ENCODE assay signal across 21 mouse cellular contexts in genomic region chr4:116666625-116667024, GRCm38 (mm10). TPM values are rescaled to one million over a fixed set of nuclear protein-coding genes. Genes with fewer than 3 reads are reported as not detected.
A peak's percentile ranks its signal among the peaks of the same experiment; 100 is the strongest.
DNase-seq lines count a peak whose midpoint lies in the region; ATAC-seq and TF ChIP-seq lines count a peak whose summit lies in the region.
"Had no signal": no experiment of that assay in that cellular context is flagged by ENCODE, and none has a peak within 500 bp of the region (broad histone marks: within the 10 kb centered on the region; RNA-seq: fewer than 3 reads in every experiment).

No protein-coding gene starts in this region.

- DNase-seq in 3134 (ENCODE audit: extremely low read depth, insufficient read length, low spot score) (peak; percentile 20), 416B (ENCODE audit: low read depth) (peak; percentile 42)
- DNase-seq in layer of hippocampus, adult 11-12 months (ENCODE audit: low spot score) = no peak
- DNase-seq: adrenal gland, adult 8-10 months; cerebellum, adult 2 months; cerebellum, postnatal 10 days; embryo, embryonic 11 days; gastrocnemius, postnatal 14 days; heart, postnatal 36 days; kidney, adult 2 months had no signal

- no peak overlapping the region for H3ac ChIP-seq in myocyte (ENCODE audit: control insufficient read depth, insufficient read length)

- H3K36me3 ChIP-seq in myocyte (ENCODE audit: control insufficient read depth, insufficient read depth) = no peaks in the 10 kb centered on the region
- no peaks in the 10 kb centered on the region for H3K36me3 ChIP-seq in intestine, embryonic 16.5 days (ENCODE audit: control insufficient read depth, insufficient read depth, low read length)
- H3K36me3 ChIP-seq: embryonic facial prominence, embryonic 15.5 days; forebrain, embryonic 10.5 days; G1E; heart, embryonic 12.5 days; hindbrain, embryonic 15.5 days had no signal

- 68% methylated on average over 4 of the region's 4 CpGs for WGBS in intestine, embryonic 16.5 days

- H3K79me2 ChIP-seq in myocyte (ENCODE audit: control insufficient read depth, insufficient read depth) = no peaks in the 10 kb centered on the region

- ATAC-seq in intestine, embryonic 16.5 days = no peak
- no peak for ATAC-seq in monocyte, adult 5-6 weeks (replicated peaks; ENCODE audit: insufficient number of reproducible peaks, low FRiP score, low TSS enrichment, poor library complexity, severe bottlenecking)
- ATAC-seq: forebrain, embryonic 14.5 days had no signal

- H3K9ac ChIP-seq in intestine, embryonic 16.5 days (ENCODE audit: low read depth, low read length) = no peak overlapping the region
- H3K9ac ChIP-seq: embryonic facial prominence, embryonic 15.5 days; heart, embryonic 12.5 days; hindbrain, embryonic 15.5 days had no signal

- no peaks in the 10 kb centered on the region for H3K27me3 ChIP-seq in myocyte (ENCODE audit: control insufficient read depth, insufficient read depth, insufficient read length)
- H3K27me3 ChIP-seq in intestine, embryonic 16.5 days (replicated peaks; ENCODE audit: control insufficient read depth, insufficient read depth, low read length) = no peaks in the 10 kb centered on the region
- H3K27me3 ChIP-seq: embryonic facial prominence, embryonic 15.5 days; heart, embryonic 12.5 days; hindbrain, embryonic 15.5 days had no signal

- H3K9me3 ChIP-seq in intestine, embryonic 16.5 days (ENCODE audit: control insufficient read depth, low read length) = no peaks in the 10 kb centered on the region
- H3K9me3 ChIP-seq: embryonic facial prominence, embryonic 15.5 days; forebrain, embryonic 10.5 days; G1E; heart, embryonic 12.5 days; hindbrain, embryonic 15.5 days had no signal

- H3K27ac ChIP-seq in bone marrow macrophage, adult 2 months (ENCODE audit: insufficient read depth, low read depth, low read length) = peak overlapping the region; percentile 100
- H3K27ac ChIP-seq in intestine, embryonic 16.5 days (ENCODE audit: low read length) = no peak overlapping the region
- H3K27ac ChIP-seq: embryonic facial prominence, embryonic 15.5 days; forebrain, embryonic 10.5 days; hindbrain, embryonic 15.5 days had no signal

- H3K4me2 ChIP-seq in myocyte (ENCODE audit: low read depth) = peak overlapping the region; percentile 26
- no peak overlapping the region for H3K4me2 ChIP-seq in intestine, embryonic 16.5 days (ENCODE audit: low read depth, low read length)
- H3K4me2 ChIP-seq: embryonic facial prominence, embryonic 15.5 days; heart, embryonic 12.5 days; hindbrain, embryonic 15.5 days had no signal

- no peak for TF ChIP-seq CTCF in bone marrow macrophage, adult 2 months (IDR thresholded peaks at IDR 0.05; ENCODE audit: low read depth, low read length)

- no peak overlapping the region for H3K4me3 ChIP-seq in bone marrow macrophage, adult 2 months (ENCODE audit: insufficient read depth, low read length)
- H3K4me3 ChIP-seq in myocyte = no peak overlapping the region
- H3K4me3 ChIP-seq in intestine, embryonic 16.5 days (ENCODE audit: low read length) = no peak overlapping the region
- H3K4me3 ChIP-seq: embryonic facial prominence, embryonic 15.5 days; erythroblast, embryonic 14.5 days; forebrain, embryonic 10.5 days; heart, embryonic 12.5 days; hindbrain, embryonic 15.5 days had no signal

- TF ChIP-seq POLR2A in bone marrow macrophage, adult 2 months (IDR thresholded peaks at IDR 0.05; ENCODE audit: borderline replicate concordance, low read depth, low read length) = no peak
- TF ChIP-seq POLR2A in myocyte (IDR thresholded peaks at IDR 0.05; ENCODE audit: insufficient read length, low read depth) = no peak

- H3K4me1 ChIP-seq in bone marrow macrophage, adult 2 months (ENCODE audit: control insufficient read depth, insufficient read depth, low read length) = peaks cover 47% of the 10 kb centered on the region
- H3K4me1 ChIP-seq in intestine, embryonic 16.5 days (ENCODE audit: control insufficient read depth, insufficient read depth, low read length) = no peaks in the 10 kb centered on the region; the same call in 1 of the 2 replicates
- H3K4me1 ChIP-seq: embryonic facial prominence, embryonic 15.5 days; forebrain, embryonic 10.5 days; heart, embryonic 12.5 days; hindbrain, embryonic 15.5 days had no signal

TF ChIP-seq in myocyte, 11 proteins besides CTCF, POLR2A, EP300 and RAD21:
- peak in 2 of 3 experiments; percentile 81 to 85 for TF ChIP-seq MYOG (IDR thresholded peaks at IDR 0.05; ENCODE audit: control insufficient read depth in 1 of 3, insufficient read depth in 1 of 3, insufficient read length in 2 of 3, low read depth in 2 of 3)
- TF ChIP-seq USF1 (IDR thresholded peaks at IDR 0.05; ENCODE audit: low read depth) = no peak
- TF ChIP-seq POLR2AphosphoS2 (IDR thresholded peaks at IDR 0.05; ENCODE audit: insufficient read length, low read depth) = no peak
- TF ChIP-seq REST (IDR thresholded peaks at IDR 0.05; ENCODE audit: insufficient read depth, insufficient read length) = no peak
- TF ChIP-seq SRF (IDR thresholded peaks at IDR 0.05; ENCODE audit: control insufficient read depth, insufficient read length, low read depth) = no peak
- TF ChIP-seq TCF12 (IDR thresholded peaks at IDR 0.05; ENCODE audit: insufficient read depth, poor library complexity, severe bottlenecking) = peak; percentile 16
- peak; percentile 73 to 94 (median 82) for TF ChIP-seq MYOD1 (IDR thresholded peaks at IDR 0.05; ENCODE audit: control insufficient read depth in 1 of 3, insufficient read length in 2 of 3, low read depth in 2 of 3)
- TF ChIP-seq TCF3 (IDR thresholded peaks at IDR 0.05; ENCODE audit: insufficient read length, low read depth) = peak; percentile 59
- no peak for TF ChIP-seq E2F4 (IDR thresholded peaks at IDR 0.05; ENCODE audit: insufficient read depth)
- TF ChIP-seq CEBPB (IDR thresholded peaks at IDR 0.05; ENCODE audit: insufficient read depth, poor library complexity, severe bottlenecking) = no peak
- TF ChIP-seq MAX (IDR thresholded peaks at IDR 0.05; ENCODE audit: low read depth) = no peak

RNA-seq across cellular contexts. Expression of gene Akr1a1, which starts 15.1 kb away (rescaled TPM):
- 1,749 and 1,754 TPM in 2 replicates for polyA plus RNA-seq in bone marrow macrophage, adult 2 months (2012; ENCODE audit: insufficient read depth, insufficient read length, missing spikeins)
- polyA plus RNA-seq in myocyte (2012; fragmentation: generic; extraction: Trizol) = 746 TPM
- polyA plus RNA-seq in intestine, embryonic 16.5 days (2015; fragmentation: Nextera tagmentation; extraction: Ambion mirVana) = 928 and 934 TPM in 2 replicates
- total RNA-seq in monocyte, adult 5-6 weeks (2017) = 380 to 470 TPM (median 418 TPM) in 3 replicates

RNA-seq across cellular contexts. Expression of gene Prdx1, which starts 18.7 kb away (rescaled TPM):
- 2,298 and 2,420 TPM in 2 replicates for polyA plus RNA-seq in bone marrow macrophage, adult 2 months (2012; ENCODE audit: insufficient read depth, insufficient read length, missing spikeins)
- polyA plus RNA-seq in myocyte (2012; fragmentation: generic; extraction: Trizol) = 231 TPM
- 1,384 and 1,485 TPM in 2 replicates for polyA plus RNA-seq in intestine, embryonic 16.5 days (2015; fragmentation: Nextera tagmentation; extraction: Ambion mirVana)
- total RNA-seq in monocyte, adult 5-6 weeks (2017) = 173 to 407 TPM (median 323 TPM) in 3 replicates

RNA-seq across cellular contexts. Expression of gene Nasp, which starts 38.9 kb away (rescaled TPM):
- polyA plus RNA-seq in bone marrow macrophage, adult 2 months (2012; ENCODE audit: insufficient read depth, insufficient read length, missing spikeins) = 44.2 and 48.6 TPM in 2 replicates
- polyA plus RNA-seq in myocyte (2012; fragmentation: generic; extraction: Trizol) = 20.0 TPM
- polyA plus RNA-seq in intestine, embryonic 16.5 days (2015; fragmentation: Nextera tagmentation; extraction: Ambion mirVana) = 74.0 and 89.8 TPM in 2 replicates
- 146 to 159 TPM (median 150 TPM) in 3 replicates for total RNA-seq in monocyte, adult 5-6 weeks (2017)

RNA-seq across cellular contexts. Expression of gene Mmachc, which starts 41.6 kb away (rescaled TPM):
- polyA plus RNA-seq in bone marrow macrophage, adult 2 months (2012; ENCODE audit: insufficient read depth, insufficient read length, missing spikeins) = 3.6 and 4.5 TPM in 2 replicates
- polyA plus RNA-seq in myocyte (2012; fragmentation: generic; extraction: Trizol) = 17.2 TPM
- polyA plus RNA-seq in intestine, embryonic 16.5 days (2015; fragmentation: Nextera tagmentation; extraction: Ambion mirVana) = 20.7 and 22.7 TPM in 2 replicates
- total RNA-seq in monocyte, adult 5-6 weeks (2017) = 1.6 to 3.3 TPM (median 2.4 TPM) in 3 replicates

RNA-seq across cellular contexts. Expression of gene Ccdc163, which starts 41.7 kb away (rescaled TPM):
- polyA plus RNA-seq in bone marrow macrophage, adult 2 months (2012; ENCODE audit: insufficient read depth, insufficient read length, missing spikeins) = 54.8 and 71.5 TPM in 2 replicates
- polyA plus RNA-seq in myocyte (2012; fragmentation: generic; extraction: Trizol) = 18.9 TPM
- polyA plus RNA-seq in intestine, embryonic 16.5 days (2015; fragmentation: Nextera tagmentation; extraction: Ambion mirVana) = 21.3 and 22.6 TPM in 2 replicates
- total RNA-seq in monocyte, adult 5-6 weeks (2017) = 4.7 to 14.7 TPM (median 10.7 TPM) in 3 replicates
